Mouse (Mus musculus): Measurements from ENCODE around the gene Glo1. TPM values are rescaled to one million over a fixed set of nuclear protein-coding genes. Genes with fewer than 3 reads are reported as not detected.
"Not testable (repeated sequence)": the region's sequence is repeated elsewhere in the genome, so short reads cannot be mapped to it uniquely, and the experiment has no call there.

Gene Glo1
- 58.4 and 62.2 TPM in 2 replicates for polyA plus RNA-seq (2012; rRNA removed)

GRCm38 (mm10) chr17:30626719-30627118 lies at the start of gene Glo1:
Gene Glo1 (minus strand): TSS chr17:30626871.
- no CpG with 5 or more reads among the region's 20 CpGs for WGBS

GRCm38 (mm10) chr17:30675021-30675740 lies 48.5 kb upstream of the Glo1 start:
- no peak for DNase-seq (ENCODE audit: low read depth, low spot score)
- 81% methylated on average over 9 of the region's 9 CpGs for WGBS

More at GRCm38 (mm10) chr17:30626719-30627118, at the start of gene Glo1:
- not testable (repeated sequence) for DNase-seq (ENCODE audit: low read depth, low spot score)

GRCm38 (mm10) chr17:30673023-30673422 lies 46.4 kb upstream of the Glo1 start:
- WGBS = 92% methylated on average over 6 of the region's 6 CpGs

GRCm38 (mm10) chr17:30672556-30672955 lies 45.9 kb upstream of the Glo1 start:
- WGBS = 74% methylated on average over 4 of the region's 4 CpGs
- DNase-seq (ENCODE audit: low read depth, low spot score) = no peak

More at GRCm38 (mm10) chr17:30673023-30673422, 46.4 kb upstream of the Glo1 start:
- DNase-seq (ENCODE audit: low read depth, low spot score) = no peak

GRCm38 (mm10) chr17:30664856-30665255 lies 38.2 kb upstream of the Glo1 start:
- no peak for DNase-seq (ENCODE audit: low read depth, low spot score)
- 89% methylated on average over 5 of the region's 5 CpGs for whole genome bisulfite sequencing

GRCm38 (mm10) chr17:30663170-30663569 lies 36.5 kb upstream of the Glo1 start:
- 94% methylated on average over 8 of the region's 8 CpGs for WGBS
- no peak for DNase-seq (ENCODE audit: low read depth, low spot score)

- DNase-seq (ENCODE audit: low read depth, low spot score) = no peak
- WGBS = 74% methylated on average over 8 of the region's 8 CpGs
Measured at GRCm38 (mm10) chr17:30662131-30662530, 35.5 kb upstream of the Glo1 start.

- 17% methylated on average over 13 of the region's 13 CpGs for WGBS
- DNase-seq (ENCODE audit: low read depth, low spot score) = peak; percentile 43
Measured at GRCm38 (mm10) chr17:30658152-30658544, 31.5 kb upstream of the Glo1 start.

GRCm38 (mm10) chr17:30657530-30658151 lies 31.0 kb upstream of the Glo1 start:
- no peak for DNase-seq (ENCODE audit: low read depth, low spot score)
- 37% methylated on average over 8 of the region's 8 CpGs for WGBS

GRCm38 (mm10) chr17:30653010-30653409 lies 26.3 kb upstream of the Glo1 start:
- WGBS = 85% methylated on average over 6 of the region's 6 CpGs

GRCm38 (mm10) chr17:30648770-30649169 lies 22.1 kb upstream of the Glo1 start:
- 95% methylated on average over 3 of the region's 3 CpGs for WGBS
- no peak for DNase-seq (ENCODE audit: low read depth, low spot score)

More at GRCm38 (mm10) chr17:30653010-30653409, 26.3 kb upstream of the Glo1 start:
- no peak for DNase-seq (ENCODE audit: low read depth, low spot score)

GRCm38 (mm10) chr17:30640896-30641295 lies 14.2 kb upstream of the Glo1 start:
- 86% methylated on average over 5 of the region's 5 CpGs for WGBS
- no peak for DNase-seq (ENCODE audit: low read depth, low spot score)

GRCm38 (mm10) chr17:30638996-30639395 lies 12.3 kb upstream of the Glo1 start:
- no peak for DNase-seq (ENCODE audit: low read depth, low spot score)
- 49% methylated on average over 2 of the region's 2 CpGs for WGBS

- DNase-seq (ENCODE audit: low read depth, low spot score) = no peak
- 67% methylated on average over 1 of the region's 1 CpGs for WGBS
Measured at GRCm38 (mm10) chr17:30637714-30638113, 11.0 kb upstream of the Glo1 start.

GRCm38 (mm10) chr17:30635367-30635766 lies 8.7 kb upstream of the Glo1 start:
- no peak for DNase-seq (ENCODE audit: low read depth, low spot score)
- WGBS = 61% methylated on average over 16 of the region's 17 CpGs

GRCm38 (mm10) chr17:30624132-30624531 lies 2.5 kb downstream of the Glo1 start, which contains the start of gene Dnah8:
Gene Dnah8 (plus strand): TSS chr17:30624354.
- no CpG with 5 or more reads among the region's 20 CpGs for WGBS
- not testable (repeated sequence) for DNase-seq (ENCODE audit: low read depth, low spot score)

GRCm38 (mm10) chr17:30623200-30623599 lies 3.5 kb downstream of the Glo1 start:
- 86% methylated on average over 3 of the region's 3 CpGs for WGBS
- DNase-seq (ENCODE audit: low read depth, low spot score) = no peak

GRCm38 (mm10) chr17:30621450-30621849 lies 5.2 kb downstream of the Glo1 start:
- 77% methylated on average over 4 of the region's 4 CpGs for WGBS
- DNase-seq (ENCODE audit: low read depth, low spot score) = no peak

- DNase-seq (ENCODE audit: low read depth, low spot score) = no peak
- WGBS = 9% methylated on average over 2 of the region's 2 CpGs
Measured at GRCm38 (mm10) chr17:30620548-30620947, 6.1 kb downstream of the Glo1 start.

GRCm38 (mm10) chr17:30619153-30619552 lies 7.5 kb downstream of the Glo1 start:
- no peak for DNase-seq (ENCODE audit: low read depth, low spot score)
- WGBS = 16% methylated on average over 2 of the region's 2 CpGs
